Mouse (Mus musculus): ENCODE data around the gene Lect2.

The Lect2 gene

DNA sequence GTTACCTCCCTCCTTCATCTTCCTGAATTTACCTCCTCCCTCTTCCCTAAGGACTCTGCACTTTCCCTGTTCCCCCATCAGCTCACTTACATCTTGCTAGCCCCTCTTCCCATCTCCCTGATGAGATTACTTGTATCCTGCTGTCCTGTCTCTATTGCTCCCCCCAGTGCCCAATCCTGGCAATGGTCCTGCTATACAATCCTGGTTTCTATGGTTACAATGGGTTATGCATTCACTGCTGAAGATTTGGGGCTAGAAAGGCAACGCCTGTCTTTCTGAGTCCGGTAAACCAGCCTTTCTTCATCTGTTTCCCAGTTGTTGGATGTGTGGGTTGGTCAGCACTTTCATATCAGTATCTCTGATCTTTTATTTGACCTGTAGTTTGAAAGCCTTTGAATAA lies 6.1 kb upstream of the Lect2 start:
- peak; percentile 53 for DNase-seq

DNA sequence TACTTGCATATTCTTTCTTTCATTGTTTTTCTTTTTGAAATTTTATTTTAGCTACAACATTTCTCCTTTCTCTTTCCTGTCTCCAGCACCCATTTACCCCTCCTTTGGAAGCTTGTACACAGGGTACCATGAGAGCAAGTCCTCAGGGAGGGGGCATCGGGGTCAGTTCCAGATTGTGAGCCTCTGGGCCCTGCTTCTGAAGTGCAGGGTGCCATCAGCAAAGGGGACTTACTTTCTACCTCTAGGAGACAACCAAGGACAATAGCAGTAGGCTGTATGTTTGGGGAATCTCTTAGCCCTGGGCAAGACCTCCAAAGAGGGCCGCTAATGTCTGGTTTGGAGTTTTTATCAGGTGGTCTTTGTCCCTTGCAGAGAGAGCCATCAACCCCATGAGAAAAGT lies 5.6 kb upstream of the Lect2 start:
- no peak for DNase-seq

DNA sequence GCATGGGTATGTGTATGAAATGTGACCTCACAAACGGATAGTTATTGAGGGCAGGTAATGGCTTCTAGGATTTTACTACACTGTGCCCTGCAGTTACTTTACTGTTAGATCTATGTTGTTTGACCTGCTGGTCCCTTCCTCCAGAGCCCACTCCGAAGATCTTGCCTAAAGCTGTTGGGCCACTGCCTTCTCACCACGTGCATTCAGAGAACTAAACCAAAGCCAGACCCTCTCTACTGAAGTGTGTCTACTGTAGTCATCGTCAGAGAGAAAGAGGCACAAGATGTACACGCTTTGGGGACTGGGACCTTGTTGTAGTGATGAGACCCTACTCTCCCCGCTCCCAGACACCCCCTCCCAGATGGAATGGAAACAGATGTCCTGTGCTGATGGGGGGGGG lies 3.4 kb upstream of the Lect2 start:
- no peak for DNase-seq

DNA sequence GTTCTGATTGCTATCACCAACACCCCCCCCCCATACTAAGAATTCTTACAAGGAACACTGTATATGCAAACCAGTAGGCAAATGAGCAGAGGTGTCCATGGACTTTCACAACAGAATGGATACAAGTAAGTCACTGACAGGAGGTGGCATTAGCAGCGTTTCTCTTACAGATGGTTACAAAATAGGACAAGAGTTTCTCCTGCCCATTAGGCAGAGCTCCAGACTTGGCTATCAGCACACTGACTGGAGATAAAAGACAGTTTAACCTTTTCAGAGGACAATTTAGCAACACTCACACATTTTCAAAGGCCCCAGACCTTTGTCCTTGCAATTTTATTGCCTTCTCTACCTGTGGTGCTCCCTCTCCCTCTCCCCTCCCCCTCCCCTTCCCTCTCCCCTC lies 2.3 kb upstream of the Lect2 start:
- DNase-seq: no peak

DNA sequence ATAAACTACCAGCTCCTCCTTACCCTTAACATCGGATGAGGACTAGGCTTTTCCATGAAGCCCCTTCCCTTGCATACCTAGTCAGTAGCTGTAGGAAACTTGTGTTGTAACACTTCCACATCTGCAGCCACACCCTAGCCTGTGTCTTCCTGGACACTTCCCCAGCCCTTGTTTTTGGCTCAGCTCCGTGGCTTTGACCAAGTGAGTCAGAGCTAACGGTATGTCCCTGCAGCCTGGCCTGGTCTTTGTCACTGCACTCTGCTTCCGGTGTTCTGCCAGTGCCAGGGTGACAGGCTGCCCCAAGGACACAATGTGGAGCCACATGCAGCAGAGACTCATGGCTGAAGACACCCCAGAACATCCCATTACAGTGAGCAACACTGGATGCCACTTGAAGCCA lies 1.1 kb upstream of the Lect2 start:
- no peak for DNase-seq

DNA sequence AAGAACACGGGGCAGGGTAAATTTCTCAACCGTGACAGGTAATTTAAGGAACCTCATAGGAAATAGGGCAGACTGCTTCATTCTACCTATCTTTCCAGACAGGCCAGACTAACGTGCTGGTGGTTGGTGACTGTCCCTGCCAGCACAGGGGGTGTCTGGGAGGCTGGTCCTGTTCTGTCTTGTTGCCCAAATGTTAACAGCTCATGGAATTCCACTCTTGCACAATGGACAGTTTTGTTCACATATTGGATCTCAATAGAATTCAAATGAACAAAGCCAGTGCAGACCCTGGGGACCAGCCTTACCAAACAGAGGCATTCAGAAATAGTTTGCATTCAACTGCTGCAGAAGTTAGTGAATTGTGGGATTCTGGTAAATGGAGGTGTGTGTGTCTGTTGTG lies 3.3 kb downstream of the Lect2 start:
- DNase-seq: no peak

DNA sequence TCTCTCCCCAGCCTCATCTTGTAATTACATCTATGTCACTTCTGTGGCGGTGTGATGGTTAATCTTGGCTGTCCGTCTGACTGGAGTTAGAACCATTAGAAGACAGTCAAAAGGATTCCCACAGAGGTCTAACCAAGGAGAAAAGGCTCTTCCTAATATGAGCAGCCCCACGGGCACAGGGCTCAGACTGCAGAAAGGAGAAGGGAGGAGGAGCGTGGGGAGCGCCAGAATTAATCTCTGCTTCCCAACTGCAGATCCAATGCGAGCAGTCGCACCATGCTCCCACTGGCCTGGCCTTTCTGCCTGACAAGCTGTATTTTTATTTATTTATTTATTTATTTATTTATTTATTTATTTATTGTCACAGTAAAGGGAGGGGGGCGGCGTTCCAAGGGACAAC lies 4.5 kb downstream of the Lect2 start:
- no peak for DNase-seq

DNA sequence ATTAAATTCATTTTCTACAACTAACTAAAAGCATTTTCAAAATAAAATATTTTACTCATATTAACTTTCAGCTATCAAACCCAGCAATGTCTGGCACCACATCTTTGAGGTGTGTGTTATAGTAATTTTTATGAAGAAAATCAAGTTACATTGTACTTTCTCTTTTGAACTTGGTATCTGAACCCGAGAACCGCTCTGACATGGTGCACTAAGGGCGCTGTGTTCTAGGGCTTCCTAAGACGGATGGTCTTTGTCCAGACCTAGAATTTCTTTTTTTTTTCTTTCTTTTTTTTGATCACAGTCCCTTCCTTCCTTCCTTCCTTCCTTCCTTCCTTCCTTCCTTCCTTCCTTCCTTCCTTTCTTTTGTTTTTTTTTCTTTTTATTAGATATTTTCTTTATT lies 8.5 kb downstream of the Lect2 start:
- DNase-seq: peak; percentile 35

DNA sequence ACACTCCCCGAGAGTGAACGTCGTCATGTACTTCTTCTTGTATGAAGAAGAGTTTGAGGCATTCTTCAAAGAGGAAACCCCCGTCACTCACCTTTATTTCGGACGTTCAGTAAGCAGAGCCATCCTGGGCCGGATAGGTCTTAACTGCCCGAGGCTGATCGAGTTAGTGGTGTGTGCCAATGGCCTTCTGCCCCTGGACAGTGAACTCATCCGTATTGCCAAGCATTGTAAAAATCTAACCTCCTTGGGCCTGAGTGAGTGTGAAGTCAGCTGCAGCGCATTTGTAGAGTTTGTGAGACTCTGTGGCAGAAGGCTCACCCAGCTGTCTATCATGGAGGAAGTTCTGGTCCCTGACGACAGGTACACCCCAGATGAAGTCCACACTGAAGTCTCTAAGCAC lies 11.3 kb downstream of the Lect2 start:
- DNase-seq: no peak

DNA sequence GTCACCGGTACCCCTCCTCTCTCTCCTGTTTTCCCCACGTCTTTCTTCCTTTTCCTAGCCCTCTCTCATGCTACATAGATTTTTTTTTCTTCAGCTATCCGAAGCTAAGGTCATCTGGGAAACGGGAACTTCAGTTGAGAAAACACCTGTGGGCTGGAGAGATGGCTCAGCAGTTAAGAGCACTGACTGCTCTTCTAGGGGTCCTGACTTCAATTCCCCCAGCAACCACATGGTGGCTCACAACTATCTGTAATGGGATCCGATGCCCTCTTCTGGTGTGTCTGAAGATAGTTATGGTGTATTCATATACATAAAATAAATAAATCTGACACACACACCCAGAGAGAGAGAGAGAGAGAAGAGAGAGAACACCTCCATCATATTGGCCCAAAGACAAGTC lies 12.7 kb downstream of the Lect2 start:
- peak; percentile 36 for DNase-seq

DNA sequence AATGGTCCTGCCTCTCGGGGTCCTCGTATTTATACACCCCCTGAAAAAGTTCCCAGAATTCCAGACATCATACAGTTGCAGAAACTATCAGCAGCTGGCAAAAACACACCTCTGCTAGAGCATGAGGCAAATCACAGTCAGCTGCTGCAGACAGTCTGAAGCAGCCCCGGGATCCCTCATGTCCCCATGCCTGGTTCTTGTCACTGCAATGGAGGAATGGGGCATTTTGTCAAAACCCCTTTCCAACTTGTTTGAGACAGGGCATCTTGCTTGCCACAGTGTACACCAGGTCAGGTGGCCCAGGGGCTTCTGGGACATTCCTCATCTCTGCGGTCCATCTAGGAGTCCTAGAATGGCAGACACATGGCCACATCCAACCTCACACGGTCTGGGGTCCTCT lies 13.4 kb downstream of the Lect2 start:
- DNase-seq: no peak

DNA sequence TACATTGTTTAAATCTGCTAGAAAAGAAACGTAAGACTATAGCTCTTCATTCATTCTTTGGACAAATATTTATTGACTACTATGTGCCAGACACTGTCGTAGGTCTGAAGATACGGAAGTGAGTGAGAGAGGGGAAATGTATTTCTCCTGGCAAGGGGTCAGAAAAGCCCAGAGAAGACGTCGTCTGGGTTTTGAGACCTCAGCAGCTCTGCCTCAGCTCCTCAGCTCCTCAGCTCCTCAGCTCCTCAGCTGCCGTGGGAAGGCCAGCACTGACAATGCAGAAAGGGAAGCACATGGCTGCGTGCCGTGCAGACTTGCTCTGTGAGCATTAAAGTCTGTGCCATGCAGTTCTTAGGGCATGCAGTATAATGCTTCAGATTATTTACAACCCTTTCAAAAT lies 18.6 kb downstream of the Lect2 start:
- no peak for DNase-seq

DNA sequence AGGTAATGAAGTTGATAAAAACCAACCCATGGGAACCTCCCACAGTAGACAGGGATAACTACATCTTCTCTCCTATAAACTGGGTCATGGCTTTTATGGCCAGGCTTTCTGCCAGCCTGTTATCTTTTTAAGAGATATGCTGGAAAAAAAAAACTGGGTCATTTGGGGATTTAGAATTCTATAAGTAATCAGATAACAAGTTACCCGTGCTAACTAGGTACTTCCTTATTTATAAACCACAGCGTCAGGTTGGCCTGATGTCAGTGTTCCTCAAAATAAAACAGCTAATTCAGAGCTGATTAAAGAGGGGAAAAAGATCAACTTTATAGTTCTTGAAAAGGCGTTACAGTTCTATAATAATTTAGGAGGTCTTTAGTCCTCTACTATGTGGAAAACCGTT lies 19.3 kb downstream of the Lect2 start:
- DNase-seq: no peak

DNA sequence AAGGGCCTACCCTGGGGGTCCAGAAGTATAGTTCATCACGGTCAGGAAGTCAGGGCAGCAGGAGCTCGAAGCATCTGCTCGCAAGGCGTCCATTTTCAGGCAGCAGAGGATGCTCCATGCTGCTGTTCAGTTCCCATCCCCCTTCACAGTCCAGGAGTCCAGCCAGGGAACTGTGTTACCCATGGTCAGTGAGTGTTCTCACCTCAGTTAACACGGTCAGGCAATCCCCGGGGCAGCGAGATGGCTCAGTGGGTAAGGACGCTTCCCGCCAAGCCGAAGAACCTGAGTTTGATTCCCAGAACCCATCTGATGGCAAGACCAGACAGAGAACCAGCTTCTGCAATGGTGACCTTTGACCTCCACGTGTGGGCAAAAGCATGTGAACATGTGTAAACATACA lies 20.0 kb downstream of the Lect2 start:
- no peak for DNase-seq

DNA sequence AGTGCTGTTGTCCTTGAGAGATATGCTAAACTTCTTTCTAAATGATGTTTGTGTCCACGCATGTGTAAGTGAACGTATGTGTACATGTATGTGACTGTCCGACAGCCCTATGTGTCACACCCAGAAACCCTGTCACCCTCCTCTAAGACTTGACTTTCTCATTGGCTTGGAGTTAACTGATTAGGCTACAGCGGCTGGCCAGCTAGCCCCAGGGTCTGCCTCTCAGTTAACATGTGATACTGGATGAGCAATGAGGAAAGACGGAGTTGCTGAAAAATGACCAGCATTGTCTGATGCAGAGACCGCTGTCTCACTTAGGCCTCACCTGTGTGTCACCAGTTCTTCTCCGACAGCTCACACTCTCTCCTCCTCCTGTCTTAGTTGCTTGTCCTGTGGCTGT lies 20.5 kb downstream of the Lect2 start:
- DNase-seq: no peak

DNA sequence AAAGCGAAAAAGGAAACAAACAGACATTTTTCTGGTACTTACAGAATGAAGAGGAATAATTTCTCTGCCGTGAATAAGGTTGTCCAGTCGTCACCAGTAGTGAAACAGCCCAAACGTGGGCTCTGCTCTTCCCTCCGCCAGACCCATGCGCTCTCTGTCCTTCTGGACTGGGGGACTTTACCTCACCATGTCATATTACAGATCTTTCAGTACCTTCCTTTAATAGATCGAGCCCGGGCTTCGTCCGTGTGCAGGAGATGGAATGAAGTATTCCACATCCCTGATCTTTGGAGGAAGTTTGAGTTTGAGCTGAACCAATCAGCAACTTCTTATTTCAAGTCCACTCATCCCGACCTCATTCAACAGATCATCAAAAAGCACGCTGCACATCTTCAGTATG lies 21.4 kb downstream of the Lect2 start:
- DNase-seq: no peak

DNA sequence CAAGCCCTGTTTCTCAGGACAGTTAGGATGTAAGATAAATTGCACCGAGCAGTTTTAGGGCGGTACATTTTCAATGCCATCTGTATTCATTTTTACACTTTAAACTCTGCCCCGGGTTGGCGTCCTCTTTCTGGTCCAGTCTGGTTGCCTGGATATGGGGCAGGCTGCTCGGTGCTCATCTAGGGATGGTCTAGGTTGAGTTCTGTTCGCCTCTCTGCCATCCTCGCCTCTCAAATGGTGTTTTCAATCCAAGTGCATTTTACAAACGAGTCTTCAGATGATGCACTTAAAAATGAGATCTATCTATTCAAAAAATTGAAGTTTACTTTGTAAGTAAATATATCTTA lies 25.5 kb downstream of the Lect2 start:
- DNase-seq: no peak

DNA sequence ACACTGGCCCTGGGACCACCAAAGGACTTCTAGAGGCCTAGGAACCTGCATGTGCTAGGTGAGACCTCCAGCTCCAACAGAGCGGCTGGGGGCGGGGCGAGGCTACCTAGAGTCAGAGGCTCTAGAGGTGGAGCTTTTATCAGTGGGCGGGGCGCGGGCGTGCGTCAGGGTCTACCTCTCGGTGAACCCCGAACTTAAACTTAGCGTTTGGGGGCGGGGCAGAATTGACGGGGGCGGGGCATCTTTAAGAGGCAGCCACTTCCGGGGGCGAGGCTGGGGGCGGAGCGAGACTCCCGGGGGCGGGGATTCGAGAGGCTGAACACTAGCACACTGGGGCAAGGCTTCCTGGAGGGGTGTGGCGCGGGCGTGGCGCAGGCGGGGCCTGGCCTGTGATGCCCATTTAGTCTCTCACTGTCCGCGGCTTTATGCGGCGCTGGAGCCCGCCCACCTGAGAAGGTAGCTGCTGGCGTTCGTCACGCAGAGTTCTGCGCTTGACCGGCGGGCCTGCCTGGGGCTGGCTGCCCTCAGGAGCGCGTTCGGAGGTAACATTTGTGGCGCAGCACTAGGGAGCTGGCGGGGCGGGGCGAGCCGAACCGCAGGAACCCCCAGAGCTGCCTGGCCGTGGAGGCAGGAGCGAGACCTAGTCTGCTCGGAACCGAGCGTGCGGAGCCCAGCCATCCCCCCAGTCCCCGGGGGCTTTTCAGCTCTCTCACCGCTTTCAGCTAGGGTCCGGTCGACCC lies 26.1 kb downstream of the Lect2 start, which contains the start of gene Fbxl21:
Fbxl21 (plus strand) TSS at position 392 of the 740 bp plus-strand sequence.
- DNase-seq: peak; percentile 92

DNA sequence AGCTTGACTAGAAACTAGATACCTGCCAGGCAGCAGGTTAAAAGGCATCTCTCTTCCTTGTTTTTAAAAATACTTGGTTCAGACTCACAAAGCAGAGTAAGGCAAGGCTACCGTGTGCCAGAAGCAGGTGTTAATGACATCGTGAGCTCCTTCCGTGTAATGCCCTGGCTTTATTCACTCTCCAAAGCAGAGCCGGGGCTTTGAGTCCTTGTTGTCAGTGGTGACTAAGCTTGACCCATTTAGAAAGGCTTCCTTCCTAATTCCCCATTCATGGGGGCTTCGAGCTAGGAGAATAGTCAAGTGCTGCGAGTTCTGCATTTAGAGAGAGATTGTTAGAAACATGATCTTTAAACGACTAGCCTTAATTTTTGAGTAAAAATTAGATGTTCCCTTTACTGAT lies 31.5 kb downstream of the Lect2 start:
- no peak for DNase-seq

DNA sequence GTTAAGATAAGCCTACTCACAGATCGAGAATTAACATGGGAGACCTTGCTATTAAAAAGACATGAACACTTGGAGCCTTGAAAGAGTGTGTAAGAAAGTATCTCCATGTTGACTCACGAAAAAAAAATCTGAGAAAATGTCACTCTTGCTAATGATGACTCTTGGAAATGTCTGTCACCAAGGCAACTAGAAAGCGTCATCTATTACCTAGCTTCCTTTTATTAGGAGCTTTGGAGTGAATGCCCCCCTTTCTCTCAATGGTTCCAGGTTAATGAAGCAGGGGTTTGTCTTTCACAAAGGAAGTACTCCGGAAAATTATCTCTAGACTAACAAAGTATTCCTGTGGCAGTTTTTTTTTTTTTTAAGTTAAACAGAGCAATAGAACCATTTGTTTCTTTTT lies 32.0 kb downstream of the Lect2 start:
- no peak for DNase-seq

DNA sequence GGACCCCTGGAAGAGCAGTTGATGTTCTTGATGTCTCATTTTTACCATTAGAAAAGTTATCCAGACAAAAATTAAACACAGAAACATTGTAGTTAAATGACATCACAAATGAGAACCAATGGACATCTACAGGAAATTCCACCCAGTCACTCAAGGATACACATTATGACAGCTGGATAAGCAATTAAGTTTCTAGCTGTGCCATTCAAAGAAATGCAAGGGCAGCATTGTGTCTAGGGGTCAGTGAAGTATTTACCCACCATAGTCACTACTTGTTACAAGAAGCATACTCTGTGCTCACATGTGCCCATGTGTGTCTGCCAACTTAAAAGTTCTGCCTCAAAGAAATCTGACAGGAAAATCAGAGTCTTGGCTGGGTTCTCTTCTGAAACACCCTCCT lies 34.7 kb downstream of the Lect2 start:
- no peak for DNase-seq

DNA sequence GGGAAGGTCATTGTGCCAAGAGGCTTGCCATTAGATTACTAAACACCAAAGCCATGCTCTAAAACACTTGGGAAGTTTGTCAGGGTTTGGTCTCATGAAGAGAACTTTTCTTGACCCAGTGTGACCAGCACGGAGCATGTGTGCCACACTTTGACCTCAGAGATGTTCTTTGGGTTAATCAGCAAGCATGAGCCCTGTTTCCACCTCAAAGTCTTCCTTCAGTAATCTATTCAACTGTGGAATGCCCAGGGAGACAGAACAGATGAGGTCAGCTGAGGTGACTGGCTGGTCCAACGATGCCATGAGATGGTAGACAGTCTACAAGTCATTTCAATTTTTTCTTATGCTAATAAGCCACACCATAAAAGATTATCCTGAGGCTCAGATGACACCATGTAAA lies 38.5 kb downstream of the Lect2 start:
- DNase-seq: no peak

DNA sequence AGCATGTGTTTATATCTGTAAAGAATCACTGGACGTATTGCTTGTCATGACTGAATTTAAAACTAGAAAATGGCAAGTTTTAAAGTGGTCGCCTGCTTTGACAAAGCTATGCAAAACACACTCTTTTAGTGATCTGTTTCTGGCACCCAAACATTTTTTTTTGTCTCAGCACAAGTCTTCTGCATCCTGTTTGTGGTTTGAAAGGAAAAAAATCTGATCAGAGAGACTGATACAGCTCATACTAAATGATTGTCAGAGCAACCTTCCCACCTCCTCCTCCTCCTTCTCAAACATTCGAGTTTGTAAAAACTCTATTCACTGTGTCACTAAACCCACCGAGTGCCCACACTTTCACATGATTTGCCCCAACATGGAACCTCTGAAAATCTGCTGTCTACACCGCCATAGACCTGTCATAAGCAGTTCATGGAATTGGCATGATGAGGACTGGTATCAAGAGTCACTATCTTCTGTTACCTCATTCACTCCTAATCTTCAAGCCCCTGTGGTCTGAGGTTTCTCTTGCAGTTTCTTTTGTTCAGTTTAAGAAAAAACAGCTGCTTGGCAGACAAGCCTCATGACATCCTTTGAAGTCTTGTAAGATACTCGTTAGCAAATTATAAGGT lies 41.3 kb downstream of the Lect2 start:
- peak; percentile 62 for DNase-seq

DNA sequence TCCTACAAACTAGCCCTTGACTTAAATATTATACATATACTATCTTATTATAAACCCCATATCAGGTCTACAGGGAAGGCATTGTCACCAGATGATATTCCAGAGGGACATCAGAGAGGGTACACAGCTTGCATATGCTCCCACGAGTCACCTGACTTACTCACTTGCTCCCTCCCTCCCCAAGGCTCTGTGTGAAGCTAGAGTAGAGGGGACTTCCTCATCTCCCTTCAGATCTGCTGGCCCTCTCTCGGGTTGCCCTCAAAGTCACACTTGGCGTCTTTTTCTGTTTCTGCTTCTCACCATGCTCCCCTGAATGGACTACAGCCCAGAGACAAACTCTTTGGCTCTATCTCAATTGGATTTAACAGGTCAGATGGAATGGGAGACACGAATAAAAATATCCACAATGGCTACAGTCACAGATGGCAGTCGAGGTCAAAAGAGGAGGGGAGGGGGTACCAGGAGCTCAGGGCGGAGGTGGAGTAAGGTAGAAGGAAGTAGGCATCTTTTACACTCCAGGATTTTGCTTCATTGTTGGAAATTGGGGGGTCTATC lies 46.4 kb downstream of the Lect2 start:
- DNase-seq: no peak

DNA sequence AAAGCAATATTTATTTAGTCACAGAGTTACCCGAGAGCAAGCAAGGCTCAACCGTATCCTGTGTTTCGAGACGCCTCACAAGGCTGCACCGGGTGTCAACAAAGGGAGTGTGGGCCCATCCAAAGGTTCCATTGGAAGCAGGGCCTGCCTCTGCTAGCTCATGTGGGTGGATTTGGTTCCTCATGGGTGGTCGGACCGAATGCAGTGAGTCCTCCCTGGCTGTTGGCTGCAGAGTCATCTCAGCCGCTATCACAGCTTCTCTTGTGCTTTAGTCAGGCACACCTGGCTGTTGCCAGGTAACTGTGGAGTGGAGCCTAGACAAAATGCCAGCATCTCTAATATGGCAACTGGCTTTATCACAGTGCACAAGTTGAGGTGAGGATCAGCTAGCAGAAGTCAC lies 47.7 kb downstream of the Lect2 start:
- DNase-seq: no peak
